Mouse (Mus musculus): Measurements from ENCODE around the gene Szrd1. TPM values are rescaled to one million over a fixed set of nuclear protein-coding genes. Genes with fewer than 3 reads are reported as not detected.

Gene Szrd1
- polyA plus RNA-seq, 1 experiment = 10.7 TPM

DNA sequence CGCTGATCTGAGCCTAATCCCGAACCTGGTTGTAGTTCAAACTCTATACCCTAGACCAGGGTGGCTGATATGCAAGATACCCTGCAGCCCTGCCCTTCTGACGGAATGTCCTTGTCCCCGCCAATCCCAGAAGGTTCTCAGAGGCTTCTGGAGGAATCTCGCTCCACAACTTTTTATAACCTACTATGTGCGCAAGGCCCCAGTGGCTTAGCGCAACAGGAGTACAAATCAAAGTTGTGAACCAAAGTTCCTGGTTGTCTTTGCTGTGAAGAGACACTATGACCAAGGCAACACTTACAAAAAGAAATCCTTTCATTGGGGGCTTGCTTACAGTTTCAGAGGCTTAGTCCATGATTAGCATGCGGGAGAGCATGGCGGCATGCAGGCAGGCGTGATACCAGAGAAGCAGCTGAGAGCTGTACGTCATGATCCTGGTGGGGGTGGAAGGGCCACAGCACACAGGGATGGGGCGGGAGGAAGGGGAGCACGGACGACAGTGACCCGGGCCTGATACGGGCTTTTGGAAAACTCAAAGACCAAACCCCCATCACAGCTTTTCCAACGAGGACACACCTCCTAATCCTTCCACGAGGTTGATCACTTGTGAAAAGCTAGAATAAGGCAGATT lies 61.0 kb downstream of the Szrd1 start:
- Histone ChIP-seq H3K36me3 (ENCODE audit: control insufficient read depth) (peaks cover 25% of the 10 kb centered on the region), H3K9me3 (ENCODE audit: control insufficient read depth, low read length) (peaks cover 4% of the 10 kb centered on the region; the same call in 1 of the 2 replicates), H3K27me3 (ENCODE audit: control insufficient read depth) (no peaks in the 10 kb centered on the region), H3K4me3 (replicated peaks) (peak overlapping the region; percentile 100), H3K4me1 (ENCODE audit: control insufficient read depth) (peaks cover 44% of the 10 kb centered on the region)
- TF ChIP-seq TAL1 (IDR thresholded peaks at IDR 0.05; ENCODE audit: low read length) (no peak), GATA1 (IDR thresholded peaks at IDR 0.05; ENCODE audit: low read length) (no peak; the same call in 1 of the 2 replicates)

DNA sequence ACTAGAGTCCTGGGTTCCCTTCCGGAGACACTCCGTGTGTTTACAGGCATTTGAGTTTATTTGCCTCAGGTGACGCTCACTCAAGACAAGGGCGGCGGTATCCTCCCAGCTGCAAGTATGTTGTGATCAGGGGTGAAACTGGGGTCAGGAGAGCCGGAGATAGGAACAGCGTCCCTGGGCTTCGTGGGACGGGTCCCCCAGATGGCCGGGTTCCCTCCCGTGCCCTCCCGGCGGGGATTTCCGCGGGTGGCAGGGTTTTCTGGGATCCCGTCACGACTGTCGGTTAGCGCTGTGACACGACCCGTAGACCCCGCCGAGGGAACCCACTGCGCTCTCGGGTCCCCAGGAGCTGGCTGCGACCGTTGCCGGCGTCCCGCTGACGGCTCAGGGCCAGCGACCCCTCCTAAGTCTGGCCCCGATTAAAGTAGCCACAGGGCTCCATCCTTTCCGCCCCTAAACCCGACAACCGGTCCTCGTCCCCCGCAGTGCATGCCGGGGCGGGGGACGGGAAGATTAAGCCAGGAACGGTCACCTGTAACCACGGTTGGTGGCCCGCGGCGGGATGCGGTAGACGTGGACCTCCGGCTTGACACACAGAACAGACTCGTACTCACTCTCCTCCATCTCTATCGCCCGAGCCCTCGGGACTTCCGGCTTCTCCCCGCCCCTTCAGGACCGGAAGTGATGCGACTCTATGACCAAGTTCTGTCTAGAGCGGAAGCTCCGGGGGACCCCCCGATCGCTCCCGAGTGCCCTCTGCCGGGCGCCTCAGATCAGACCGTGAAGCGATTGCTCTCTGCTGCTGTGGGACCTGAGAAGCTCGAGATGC lies 61.7 kb downstream of the Szrd1 start, which contains the start of gene Necap2:
Necap2 (minus strand) TSS at position 677 of the 829 bp plus-strand sequence.
- TF ChIP-seq TAL1 (IDR thresholded peaks at IDR 0.05; ENCODE audit: low read length) (no peak), GATA1 (IDR thresholded peaks at IDR 0.05; ENCODE audit: low read length) (no peak)
- Histone ChIP-seq H3K4me1 (ENCODE audit: control insufficient read depth) (peaks cover 52% of the 10 kb centered on the region), H3K4me3 (replicated peaks) (peak within 1 kb of the TSS; percentile 100), H3K27me3 (ENCODE audit: control insufficient read depth) (no peaks in the 10 kb centered on the region), H3K36me3 (ENCODE audit: control insufficient read depth) (peaks cover 32% of the 10 kb centered on the region), H3K9me3 (ENCODE audit: control insufficient read depth, low read length) (peaks cover 4% of the 10 kb centered on the region; the same call in 1 of the 2 replicates)

DNA sequence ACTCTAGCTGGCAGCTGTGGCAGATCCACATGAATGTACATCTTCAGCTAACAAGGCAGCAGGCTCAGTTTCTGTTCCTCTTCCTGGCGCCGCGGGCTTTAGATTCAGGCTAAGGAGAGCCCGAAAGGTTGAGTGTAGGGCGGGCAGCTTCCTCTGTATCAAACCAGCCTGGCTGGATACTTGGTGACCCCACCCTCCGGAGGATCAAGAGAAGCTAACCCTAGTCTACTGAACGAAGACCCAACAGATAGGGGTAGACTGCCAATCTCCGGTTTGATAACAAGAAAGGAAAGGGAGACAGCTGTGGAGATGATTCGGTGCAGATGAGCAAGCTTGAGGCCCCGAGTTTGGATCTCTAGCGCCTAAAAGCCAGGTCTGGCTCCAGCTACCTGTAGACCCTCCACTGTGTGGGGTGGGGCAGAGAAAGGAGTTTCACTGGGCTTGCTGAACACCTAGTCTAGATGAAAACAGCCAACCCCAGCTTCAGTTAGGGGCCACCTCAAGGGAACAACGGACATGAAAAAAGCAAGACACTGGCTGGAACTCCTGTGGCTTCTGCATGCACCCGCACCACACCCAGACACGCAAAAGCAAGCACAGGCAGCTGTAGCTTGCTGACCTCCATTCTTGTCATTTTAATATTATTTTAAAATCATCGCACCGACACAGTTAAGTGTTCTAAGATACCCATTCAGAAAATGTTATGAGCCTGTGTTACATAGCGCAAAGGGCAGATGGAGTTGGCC lies 62.6 kb downstream of the Szrd1 start:
- Histone ChIP-seq H3K36me3 (ENCODE audit: control insufficient read depth) (peaks cover 41% of the 10 kb centered on the region), H3K27me3 (ENCODE audit: control insufficient read depth) (no peaks in the 10 kb centered on the region), H3K4me1 (ENCODE audit: control insufficient read depth) (peaks cover 60% of the 10 kb centered on the region), H3K9me3 (ENCODE audit: control insufficient read depth, low read length) (peaks cover 4% of the 10 kb centered on the region; the same call in 1 of the 2 replicates), H3K4me3 (replicated peaks) (peak overlapping the region; percentile 100)
- no peak for TF ChIP-seq TAL1 (IDR thresholded peaks at IDR 0.05; ENCODE audit: low read length)
- no peak for TF ChIP-seq GATA1 (IDR thresholded peaks at IDR 0.05; ENCODE audit: low read length)

DNA sequence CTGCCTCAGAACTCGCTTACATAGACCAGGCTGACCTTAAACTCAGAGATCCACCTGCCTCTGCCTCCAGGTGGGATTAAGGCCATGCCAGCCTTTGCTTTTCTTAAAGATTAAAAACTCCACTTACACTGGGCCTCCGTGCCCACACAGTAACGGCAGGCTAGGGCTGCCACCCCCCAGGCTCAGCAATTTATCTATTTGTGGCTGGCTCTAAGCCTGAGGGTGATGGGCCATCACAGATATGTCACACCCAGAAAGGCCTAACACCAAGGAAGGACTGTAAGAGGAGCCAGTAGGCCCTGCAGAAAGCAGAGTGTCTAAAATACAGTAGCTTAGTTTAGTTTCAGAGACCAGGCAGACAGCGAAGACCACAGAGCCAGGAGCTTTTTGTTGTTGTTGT lies 65.5 kb downstream of the Szrd1 start:
- no peak for TF ChIP-seq GATA1 (IDR thresholded peaks at IDR 0.05; ENCODE audit: low read length)
- no peak for TF ChIP-seq TAL1 (IDR thresholded peaks at IDR 0.05; ENCODE audit: low read length)
- Histone ChIP-seq H3K9me3 (ENCODE audit: control insufficient read depth, low read length) (no peaks in the 10 kb centered on the region), H3K36me3 (ENCODE audit: control insufficient read depth) (peaks cover 70% of the 10 kb centered on the region), H3K27me3 (ENCODE audit: control insufficient read depth) (no peaks in the 10 kb centered on the region), H3K4me1 (ENCODE audit: control insufficient read depth) (peaks cover 86% of the 10 kb centered on the region), H3K4me3 (replicated peaks) (peak overlapping the region; percentile 30)

DNA sequence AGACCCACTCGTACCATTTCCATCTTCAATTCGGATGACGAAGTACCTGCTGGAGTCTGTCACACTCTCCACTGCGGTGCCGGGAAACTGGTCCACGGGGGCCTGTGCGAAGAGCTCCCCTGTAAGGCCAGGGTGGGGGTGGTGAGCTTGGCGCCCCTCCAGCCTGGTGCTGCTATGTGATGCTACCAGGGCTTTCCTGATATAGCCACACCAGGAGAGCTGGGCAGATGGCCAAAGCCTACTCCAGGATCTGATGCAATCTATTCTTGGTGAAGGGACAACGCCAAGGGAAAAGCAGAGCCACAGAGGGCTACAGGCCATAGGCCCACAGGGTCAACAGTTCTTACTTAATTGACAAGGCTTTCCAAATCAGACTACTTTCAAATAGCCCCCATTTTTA lies 65.9 kb downstream of the Szrd1 start:
- Histone ChIP-seq H3K36me3 (ENCODE audit: control insufficient read depth) (peaks cover 74% of the 10 kb centered on the region), H3K27me3 (ENCODE audit: control insufficient read depth) (no peaks in the 10 kb centered on the region), H3K9me3 (ENCODE audit: control insufficient read depth, low read length) (no peaks in the 10 kb centered on the region), H3K4me3 (replicated peaks) (peak overlapping the region; percentile 30), H3K4me1 (ENCODE audit: control insufficient read depth) (peaks cover 89% of the 10 kb centered on the region)
- TF ChIP-seq GATA1 (IDR thresholded peaks at IDR 0.05; ENCODE audit: low read length) (no peak), TAL1 (IDR thresholded peaks at IDR 0.05; ENCODE audit: low read length) (no peak)

DNA sequence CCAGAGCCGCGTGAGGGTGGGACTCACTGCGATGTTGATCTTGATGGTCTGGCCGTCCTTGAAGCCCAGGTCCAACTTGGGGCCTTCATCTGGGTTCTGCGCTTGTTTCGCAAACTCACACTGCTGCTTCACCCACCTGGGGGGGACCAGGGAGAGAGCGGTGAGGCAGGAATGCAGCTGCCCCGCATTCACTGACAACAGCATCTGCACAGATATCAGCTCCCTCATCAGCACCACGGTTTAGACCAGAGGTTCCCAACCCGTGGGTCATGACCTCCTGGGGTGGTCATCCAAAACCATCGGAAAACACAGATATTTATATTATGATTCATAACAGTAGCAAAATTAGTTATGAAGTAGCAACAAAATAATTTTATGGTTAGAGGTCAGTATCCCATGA lies 67.1 kb downstream of the Szrd1 start:
- H3K4me3 ChIP-seq (replicated peaks) = no peak overlapping the region
- no peaks in the 10 kb centered on the region for H3K9me3 ChIP-seq (ENCODE audit: control insufficient read depth, low read length)
- peaks cover 93% of the 10 kb centered on the region for H3K4me1 ChIP-seq (ENCODE audit: control insufficient read depth)
- H3K27me3 ChIP-seq (ENCODE audit: control insufficient read depth) = no peaks in the 10 kb centered on the region
- H3K36me3 ChIP-seq (ENCODE audit: control insufficient read depth) = peaks cover 86% of the 10 kb centered on the region
- no peak for TF ChIP-seq GATA1 (IDR thresholded peaks at IDR 0.05; ENCODE audit: low read length)
- no peak for TF ChIP-seq TAL1 (IDR thresholded peaks at IDR 0.05; ENCODE audit: low read length)

DNA sequence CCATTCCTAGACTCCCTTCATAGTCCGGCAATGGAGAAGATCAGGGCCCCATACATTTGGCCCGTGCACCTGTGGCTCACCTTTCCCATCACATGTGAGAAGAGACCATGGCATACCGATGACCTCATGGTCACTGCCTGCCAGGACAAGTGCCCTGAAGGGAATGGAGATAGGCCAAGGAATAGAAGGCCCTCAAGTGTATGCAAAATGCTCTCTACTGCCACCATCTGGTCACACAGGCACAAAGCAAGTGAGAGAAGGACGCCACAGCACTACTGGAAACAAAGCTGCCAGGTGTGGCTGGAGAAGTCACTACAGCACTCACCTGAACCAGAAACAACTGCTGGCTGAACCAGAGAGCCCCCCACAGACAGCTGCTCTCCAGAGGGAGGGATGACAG lies 69.8 kb downstream of the Szrd1 start:
- Histone ChIP-seq H3K9me3 (ENCODE audit: control insufficient read depth, low read length) (no peaks in the 10 kb centered on the region), H3K4me1 (ENCODE audit: control insufficient read depth) (peaks cover 72% of the 10 kb centered on the region), H3K36me3 (ENCODE audit: control insufficient read depth) (peaks cover 100% of the 10 kb centered on the region), H3K27me3 (ENCODE audit: control insufficient read depth) (no peaks in the 10 kb centered on the region), H3K4me3 (replicated peaks) (no peak overlapping the region)
- TF ChIP-seq GATA1 (IDR thresholded peaks at IDR 0.05; ENCODE audit: low read length) = no peak
- no peak for TF ChIP-seq TAL1 (IDR thresholded peaks at IDR 0.05; ENCODE audit: low read length)

DNA sequence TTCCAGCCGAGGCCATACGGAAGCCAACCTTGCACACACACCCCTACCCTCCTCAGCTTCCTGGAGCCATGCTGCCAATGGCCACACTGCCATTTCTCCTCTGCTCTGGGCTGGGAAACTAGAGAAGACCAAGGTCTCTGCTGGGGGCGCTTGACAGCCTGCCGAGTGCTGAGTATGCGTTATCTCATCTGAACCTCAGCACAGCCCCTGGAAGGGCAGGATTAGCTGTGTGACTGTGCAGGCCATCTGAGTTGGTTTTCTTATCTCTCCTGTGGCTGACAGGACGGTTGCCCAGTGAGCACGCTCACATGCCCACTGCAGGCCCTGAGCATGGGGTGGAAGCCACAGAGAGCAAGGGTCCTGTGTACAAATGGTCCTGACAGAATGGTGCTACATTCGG lies 70.9 kb downstream of the Szrd1 start:
- Histone ChIP-seq H3K4me3 (replicated peaks) (no peak overlapping the region), H3K27me3 (ENCODE audit: control insufficient read depth) (no peaks in the 10 kb centered on the region), H3K36me3 (ENCODE audit: control insufficient read depth) (peaks cover 95% of the 10 kb centered on the region), H3K9me3 (ENCODE audit: control insufficient read depth, low read length) (no peaks in the 10 kb centered on the region), H3K4me1 (ENCODE audit: control insufficient read depth) (peaks cover 61% of the 10 kb centered on the region)
- TF ChIP-seq GATA1 (IDR thresholded peaks at IDR 0.05; ENCODE audit: low read length) (peak; percentile 52), TAL1 (IDR thresholded peaks at IDR 0.05; ENCODE audit: low read length) (peak; percentile 29; the same call in 1 of the 3 replicates)
